Mouse (Mus musculus): ENCODE measurements around the gene Rexo2. TPM values are rescaled to one million over a fixed set of nuclear protein-coding genes. Genes with fewer than 3 reads are reported as not detected.

Gene Rexo2
- polyA plus RNA-seq, 1 experiment = 50.7 TPM

DNA sequence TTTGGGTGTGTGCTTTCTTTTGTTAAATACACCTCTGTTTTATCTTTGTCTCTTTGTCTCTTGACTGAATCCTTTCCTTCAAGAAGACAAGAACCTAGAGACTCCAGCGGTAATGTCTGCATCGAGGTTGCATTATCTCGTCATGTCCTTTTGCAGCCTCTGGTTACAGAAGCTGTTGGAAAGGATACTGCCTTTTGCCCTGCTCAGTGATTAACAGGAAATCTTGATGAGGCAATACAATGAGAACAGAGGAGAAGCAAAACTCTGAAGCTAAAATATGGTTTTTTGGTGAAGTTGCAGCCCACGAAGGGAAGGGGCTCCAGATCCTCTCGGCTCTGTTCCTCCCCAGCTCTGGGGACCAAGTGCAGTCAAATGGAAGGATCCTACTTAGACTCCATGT, 29.7 kb upstream of the Rexo2 start:
- no peak for TF ChIP-seq CTCF (IDR thresholded peaks at IDR 0.05; ENCODE audit: control insufficient read depth, insufficient read depth, insufficient replicate concordance, low read depth, low read length)
- TF ChIP-seq POLR2A (IDR thresholded peaks at IDR 0.05; ENCODE audit: control insufficient read depth, low read depth, low read length) = no peak
- Histone ChIP-seq H3K36me3 (ENCODE audit: control insufficient read depth, insufficient read depth, low read length) (no peaks in the 10 kb centered on the region), H3K4me1 (ENCODE audit: control insufficient read depth, insufficient read depth, low read length) (no peaks in the 10 kb centered on the region)

DNA sequence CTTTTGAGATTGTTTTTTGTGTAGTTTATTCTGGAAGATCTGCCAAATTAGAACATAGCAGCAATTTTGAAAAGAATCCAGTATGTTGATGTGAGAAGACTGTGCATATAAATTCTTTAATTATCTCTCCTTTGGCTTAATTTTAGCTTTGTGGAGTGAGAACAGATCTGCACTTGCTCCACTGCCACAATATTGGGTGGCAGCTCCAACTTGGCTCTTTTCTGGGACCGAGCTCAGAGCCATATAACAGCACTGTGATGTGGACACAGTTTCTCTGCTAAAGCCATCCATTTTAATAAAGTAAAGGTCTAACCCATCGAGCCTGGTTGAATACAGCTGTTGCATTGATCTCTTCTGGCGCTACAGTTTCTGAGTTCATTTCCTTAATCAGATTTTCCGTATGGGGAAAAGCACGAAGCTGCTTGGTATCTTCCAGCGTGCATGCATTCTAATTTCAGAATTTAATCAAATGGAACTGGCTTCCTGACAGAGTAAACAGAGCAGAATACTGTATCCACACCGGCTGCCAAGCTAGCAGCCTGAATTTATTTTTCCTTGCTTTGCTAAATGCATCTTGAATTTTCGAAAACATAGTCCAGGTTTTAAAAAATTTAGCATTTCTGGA, 24.4 kb upstream of the Rexo2 start:
- H3K4me1 ChIP-seq (ENCODE audit: control insufficient read depth, insufficient read depth, low read length) = no peaks in the 10 kb centered on the region

More for the DNA sequence above, 29.7 kb upstream of the Rexo2 start:
- H3K27ac ChIP-seq (ENCODE audit: control insufficient read depth, insufficient read depth, low read depth, low read length) = no peak overlapping the region
- H3K4me3 ChIP-seq (ENCODE audit: control insufficient read depth, low read depth, low read length) = no peak overlapping the region
- H3K27me3 ChIP-seq (ENCODE audit: control insufficient read depth, insufficient read depth, low read length) = no peaks in the 10 kb centered on the region

DNA sequence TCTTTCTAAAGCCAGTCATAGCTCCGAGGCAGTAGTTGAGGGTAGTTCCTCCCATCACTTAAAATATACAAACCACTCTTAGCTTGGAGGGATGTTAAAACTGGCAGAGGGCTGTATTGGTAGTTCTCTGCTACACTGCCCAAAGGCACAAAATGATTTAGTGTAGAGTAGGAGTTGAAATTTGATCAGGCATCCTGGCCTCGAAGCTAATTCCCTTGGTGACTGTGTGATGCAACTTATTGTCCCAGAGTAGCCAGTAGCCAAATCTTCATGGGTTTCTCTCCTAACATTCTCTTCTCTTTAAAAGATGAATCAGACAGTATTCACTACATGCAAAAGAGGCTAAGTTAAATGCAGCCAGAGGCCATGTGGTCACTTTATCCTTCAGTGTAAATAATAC, 22.6 kb upstream of the Rexo2 start:
- TF ChIP-seq CTCF (IDR thresholded peaks at IDR 0.05; ENCODE audit: control insufficient read depth, insufficient read depth, insufficient replicate concordance, low read depth, low read length) = no peak
- no peak for TF ChIP-seq POLR2A (IDR thresholded peaks at IDR 0.05; ENCODE audit: control insufficient read depth, low read depth, low read length)
- Histone ChIP-seq H3K27ac (ENCODE audit: control insufficient read depth, insufficient read depth, low read depth, low read length) (no peak overlapping the region), H3K36me3 (ENCODE audit: control insufficient read depth, insufficient read depth, low read length) (no peaks in the 10 kb centered on the region), H3K4me3 (ENCODE audit: control insufficient read depth, low read depth, low read length) (no peak overlapping the region), H3K27me3 (ENCODE audit: control insufficient read depth, insufficient read depth, low read length) (no peaks in the 10 kb centered on the region), H3K4me1 (ENCODE audit: control insufficient read depth, insufficient read depth, low read length) (no peaks in the 10 kb centered on the region)

More for the DNA sequence above, 24.4 kb upstream of the Rexo2 start:
- TF ChIP-seq POLR2A (IDR thresholded peaks at IDR 0.05; ENCODE audit: control insufficient read depth, low read depth, low read length) (no peak), CTCF (IDR thresholded peaks at IDR 0.05; ENCODE audit: control insufficient read depth, insufficient read depth, insufficient replicate concordance, low read depth, low read length) (no peak)
- no peak overlapping the region for H3K27ac ChIP-seq (ENCODE audit: control insufficient read depth, insufficient read depth, low read depth, low read length)
- no peak overlapping the region for H3K4me3 ChIP-seq (ENCODE audit: control insufficient read depth, low read depth, low read length)
- no peaks in the 10 kb centered on the region for H3K27me3 ChIP-seq (ENCODE audit: control insufficient read depth, insufficient read depth, low read length)
- H3K36me3 ChIP-seq (ENCODE audit: control insufficient read depth, insufficient read depth, low read length) = no peaks in the 10 kb centered on the region

DNA sequence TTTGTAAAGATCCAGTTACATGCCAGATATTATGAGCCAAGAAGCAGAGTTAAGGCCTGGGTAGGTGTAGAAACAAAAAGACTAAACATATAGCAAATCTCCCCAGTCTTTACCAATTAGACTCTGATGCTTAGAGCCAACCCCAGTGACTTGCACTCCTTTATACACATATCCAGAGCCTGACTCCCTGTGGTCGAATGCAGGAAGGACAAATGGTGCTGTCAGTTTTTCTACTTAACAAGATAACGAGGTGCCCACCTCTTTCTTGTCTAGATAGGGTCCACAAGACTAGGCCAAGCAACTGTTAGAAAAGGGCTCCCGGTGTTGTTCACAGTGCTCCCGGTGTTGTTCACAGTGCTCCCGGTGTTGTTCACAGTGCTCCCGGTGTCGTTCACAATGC, 20.8 kb upstream of the Rexo2 start:
- Histone ChIP-seq H3K27me3 (ENCODE audit: control insufficient read depth, insufficient read depth, low read length) (no peaks in the 10 kb centered on the region), H3K4me1 (ENCODE audit: control insufficient read depth, insufficient read depth, low read length) (no peaks in the 10 kb centered on the region)
- TF ChIP-seq POLR2A (IDR thresholded peaks at IDR 0.05; ENCODE audit: control insufficient read depth, low read depth, low read length) = no peak
- TF ChIP-seq CTCF (IDR thresholded peaks at IDR 0.05; ENCODE audit: control insufficient read depth, insufficient read depth, insufficient replicate concordance, low read depth, low read length) = no peak

DNA sequence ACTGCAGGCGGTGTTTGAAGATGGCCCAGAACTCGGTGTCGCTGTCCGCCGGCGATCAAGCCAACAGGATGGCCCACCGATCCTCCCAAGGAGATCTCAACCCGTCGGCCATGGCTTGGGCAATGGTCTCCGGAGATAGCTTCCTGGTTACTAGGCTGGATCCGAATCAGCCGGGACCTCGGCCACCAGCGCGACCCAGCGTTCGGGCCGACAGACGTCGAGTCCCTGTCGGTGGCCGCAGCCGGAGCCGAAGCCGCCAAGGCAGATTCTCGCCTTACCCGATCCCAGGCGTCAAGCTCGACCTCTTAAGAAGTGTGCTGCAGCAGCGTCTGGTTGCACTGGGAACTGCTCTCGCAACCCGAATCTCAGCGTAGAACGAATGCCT, 15.1 kb upstream of the Rexo2 start:
- TF ChIP-seq POLR2A (IDR thresholded peaks at IDR 0.05; ENCODE audit: control insufficient read depth, low read depth, low read length) (no peak; the same call in 1 of the 2 replicates), CTCF (IDR thresholded peaks at IDR 0.05; ENCODE audit: control insufficient read depth, insufficient read depth, insufficient replicate concordance, low read depth, low read length) (no peak)

More for the DNA sequence above, 20.8 kb upstream of the Rexo2 start:
- Histone ChIP-seq H3K4me3 (ENCODE audit: control insufficient read depth, low read depth, low read length) (no peak overlapping the region), H3K36me3 (ENCODE audit: control insufficient read depth, insufficient read depth, low read length) (no peaks in the 10 kb centered on the region), H3K27ac (ENCODE audit: control insufficient read depth, insufficient read depth, low read depth, low read length) (no peak overlapping the region)

DNA sequence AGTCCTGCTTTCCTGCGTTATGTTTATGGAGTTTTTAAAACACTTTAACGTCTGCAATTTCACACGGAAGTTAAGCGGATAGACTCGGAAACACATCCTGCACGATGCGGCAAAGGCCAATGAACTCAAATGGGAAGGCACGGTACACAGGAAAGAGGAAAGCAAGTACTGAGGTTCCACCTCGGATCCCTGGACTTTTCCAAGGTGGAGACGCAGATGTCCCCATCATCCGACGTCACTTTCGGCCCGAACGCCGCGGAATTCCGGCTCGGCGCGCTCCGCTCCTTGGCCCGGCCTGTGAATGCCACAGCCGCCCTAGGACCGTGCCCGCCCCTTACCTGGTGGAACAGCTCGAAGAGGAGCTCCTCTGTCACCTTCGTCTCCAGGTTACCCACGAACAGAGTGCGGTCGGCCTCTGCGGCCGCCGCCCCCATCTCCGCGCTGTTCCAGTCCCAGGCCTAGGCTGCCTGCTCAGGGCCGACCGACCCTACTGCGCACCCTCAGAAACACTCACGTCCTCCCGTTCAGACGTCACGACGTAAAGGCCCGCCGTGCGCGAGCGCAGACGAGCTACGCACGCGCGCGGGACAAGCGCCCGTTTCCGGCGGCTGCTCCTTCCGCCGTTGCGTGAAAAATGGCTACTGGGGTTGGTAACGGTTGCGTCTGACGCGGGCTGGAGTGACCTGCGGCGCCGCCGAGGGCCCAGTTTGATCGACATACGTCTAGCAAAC, 14.6 kb upstream of the Rexo2 start, which contains the start of the genes Rbm7 and Gm5617:
Rbm7 (minus strand) TSS at position 483 of the 731 bp plus-strand sequence.
Gm5617 (plus strand) TSS at position 626 of the 731 bp plus-strand sequence.
- no peak for TF ChIP-seq CTCF (IDR thresholded peaks at IDR 0.05; ENCODE audit: control insufficient read depth, insufficient read depth, insufficient replicate concordance, low read depth, low read length)
- TF ChIP-seq POLR2A (IDR thresholded peaks at IDR 0.05; ENCODE audit: control insufficient read depth, low read depth, low read length) = peak; percentile 98
- Histone ChIP-seq H3K4me3 (ENCODE audit: control insufficient read depth, low read depth, low read length) (peak within 1 kb of the TSS; percentile 92), H3K36me3 (ENCODE audit: control insufficient read depth, insufficient read depth, low read length) (no peaks in the 10 kb centered on the region), H3K27me3 (ENCODE audit: control insufficient read depth, insufficient read depth, low read length) (no peaks in the 10 kb centered on the region), H3K4me1 (ENCODE audit: control insufficient read depth, insufficient read depth, low read length) (no peaks in the 10 kb centered on the region; the same call in 1 of the 2 replicates), H3K27ac (ENCODE audit: control insufficient read depth, insufficient read depth, low read depth, low read length) (peak within 1 kb of the TSS; percentile 98)

More for the DNA sequence above, 15.1 kb upstream of the Rexo2 start:
- Histone ChIP-seq H3K4me3 (ENCODE audit: control insufficient read depth, low read depth, low read length) (peak overlapping the region; percentile 92), H3K4me1 (ENCODE audit: control insufficient read depth, insufficient read depth, low read length) (no peaks in the 10 kb centered on the region; the same call in 1 of the 2 replicates), H3K36me3 (ENCODE audit: control insufficient read depth, insufficient read depth, low read length) (no peaks in the 10 kb centered on the region), H3K27me3 (ENCODE audit: control insufficient read depth, insufficient read depth, low read length) (no peaks in the 10 kb centered on the region), H3K27ac (ENCODE audit: control insufficient read depth, insufficient read depth, low read depth, low read length) (peak overlapping the region; percentile 98)

Measured in testis, adult 2 months (tissue).